Mouse (Mus musculus): Measurements from ENCODE around the gene Smarcal1.
A peak's percentile ranks its signal among the peaks of the same experiment; 100 is the strongest.

Smarcal1 gene

GRCm38 (mm10) chr1:72582947-72583731, at the start of gene Smarcal1:
Smarcal1 (plus strand) TSS chr1:72583251.
- DNase-seq: peak; percentile 92 to 98

- DNase-seq: peak in 1 of 2 experiments; percentile 15
Measured at GRCm38 (mm10) chr1:72533439-72533838, 49.6 kb upstream of the Smarcal1 start.

GRCm38 (mm10) chr1:72535725-72536571, 47.1 kb upstream of the Smarcal1 start:
- peak; percentile 24 to 33 for DNase-seq

- peak; percentile 52 for DNase-seq
Measured at GRCm38 (mm10) chr1:72536611-72537351, 46.3 kb upstream of the Smarcal1 start, which contains the start of gene March4. March4 (minus strand) TSS chr1:72536930.

- DNase-seq: no peak
Measured at GRCm38 (mm10) chr1:72538266-72538665, 44.8 kb upstream of the Smarcal1 start.

- no peak for DNase-seq
Measured at GRCm38 (mm10) chr1:72550317-72550716, 32.7 kb upstream of the Smarcal1 start.

GRCm38 (mm10) chr1:72556471-72556870, 26.6 kb upstream of the Smarcal1 start:
- DNase-seq: no peak

- DNase-seq: peak; percentile 79 to 82
Measured at GRCm38 (mm10) chr1:72558625-72559024, 24.4 kb upstream of the Smarcal1 start.

GRCm38 (mm10) chr1:72564334-72564962, 18.6 kb upstream of the Smarcal1 start:
- no peak for DNase-seq

GRCm38 (mm10) chr1:72567056-72567455, 16.0 kb upstream of the Smarcal1 start:
- no peak for DNase-seq

GRCm38 (mm10) chr1:72568725-72569124, 14.3 kb upstream of the Smarcal1 start:
- DNase-seq: no peak

- DNase-seq: no peak
Measured at GRCm38 (mm10) chr1:72574047-72574446, 9.0 kb upstream of the Smarcal1 start.

- no peak for DNase-seq
Measured at GRCm38 (mm10) chr1:72574608-72575007, 8.4 kb upstream of the Smarcal1 start.

GRCm38 (mm10) chr1:72575121-72575520, 7.9 kb upstream of the Smarcal1 start:
- no peak for DNase-seq

GRCm38 (mm10) chr1:72577481-72577922, 5.5 kb upstream of the Smarcal1 start:
- no peak for DNase-seq

- DNase-seq: no peak
Measured at GRCm38 (mm10) chr1:72578351-72578750, 4.7 kb upstream of the Smarcal1 start.

GRCm38 (mm10) chr1:72578806-72579205, 4.2 kb upstream of the Smarcal1 start:
- no peak for DNase-seq

- DNase-seq: no peak
Measured at GRCm38 (mm10) chr1:72583906-72584305, 855 bp downstream of the Smarcal1 start.

GRCm38 (mm10) chr1:72585971-72586875, 3.2 kb downstream of the Smarcal1 start:
- no peak for DNase-seq

- DNase-seq: no peak
Measured at GRCm38 (mm10) chr1:72587532-72587931, 4.5 kb downstream of the Smarcal1 start.

GRCm38 (mm10) chr1:72588763-72589162, 5.7 kb downstream of the Smarcal1 start:
- DNase-seq: no peak

Data from cerebellum, postnatal 36 days (tissue).